Mouse (Mus musculus) forebrain, embryonic 13.5 days (tissue): ENCODE measurements at regions not wholly inside any gene's neighbourhood (a gene's known extent, or its start where the extent isn't known, plus 50 kb on each side); places are given as distances from the start of the nearest gene placed in this dataset.

Source experiments
- ATAC-seq: fragments of 200-750 bp; cut with Nextera tagmentation; 2 replicates; pipeline ENCODE4 v1.8.0; 2017
- H3K27ac ChIP-seq: fragments of 300-500 bp; sonication (generic); 2 replicates; pipeline ENCODE4 v1.5.1; 2015; ENCODE audit warnings: inconsistent platforms, mild to moderate bottlenecking, moderate library complexity
- H3K27me3 ChIP-seq: fragments of 300-500 bp; sonication (generic); 2 replicates; pipeline ENCODE4 v1.6.1; 2015; ENCODE audit warnings: mild to moderate bottlenecking, inconsistent platforms
- H3K36me3 ChIP-seq: fragments of 300-500 bp; sonication (generic); 2 replicates; pipeline ENCODE4 v1.6.1; 2015; ENCODE audit warnings: mild to moderate bottlenecking, inconsistent platforms; ENCODE audit not compliant: poor library complexity, severe bottlenecking
- H3K4me1 ChIP-seq: fragments of 300-500 bp; sonication (generic); 2 replicates; pipeline ENCODE4 v1.6.1; 2015; ENCODE audit warnings: inconsistent platforms
- H3K4me2 ChIP-seq: fragments of 300-500 bp; sonication (generic); 2 replicates; pipeline ENCODE4 v1.6.1; 2015; ENCODE audit warnings: inconsistent platforms, mild to moderate bottlenecking, moderate library complexity
- H3K4me3 ChIP-seq: fragments of 300-500 bp; sonication (generic); 2 replicates; pipeline ENCODE4 v1.5.1; 2015; ENCODE audit warnings: mild to moderate bottlenecking, inconsistent platforms
- H3K9ac ChIP-seq: fragments of 300-500 bp; sonication (generic); 2 replicates; pipeline ENCODE4 v1.6.1; 2015; ENCODE audit warnings: mild to moderate bottlenecking, inconsistent platforms
- H3K9me3 ChIP-seq: fragments of 300-500 bp; sonication (generic); replicated peaks from 2 replicates; pipeline ENCODE4 v1.6.1; 2016; ENCODE audit warnings: inconsistent platforms
- WGBS: fragments of 180-500 bp; shearing (Covaris S2); methylation state at CpG from one replicate; pipeline ENCODE4 v1.1.7; 2015; 5-methylcytosine and 5-hydroxymethylcytosine counted together

DNA sequence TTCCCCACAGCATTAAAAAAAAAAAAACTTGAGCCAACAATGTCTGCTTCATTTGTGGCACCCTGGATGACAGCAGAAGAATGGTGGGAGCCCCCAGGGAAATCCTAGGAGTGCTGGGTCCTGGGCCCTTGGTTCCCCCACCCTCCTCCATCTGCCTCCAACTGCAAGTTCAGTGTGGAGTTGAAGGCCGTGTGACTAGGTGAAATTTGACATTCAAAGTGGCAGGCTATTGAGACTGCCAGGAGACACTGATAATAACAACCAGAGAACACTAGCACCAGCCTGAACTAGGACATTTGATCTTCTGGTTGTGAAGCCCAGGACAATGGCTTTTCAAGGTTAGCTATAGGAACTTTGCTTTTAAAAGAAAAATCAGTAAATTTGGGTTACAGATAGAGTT, 74.0 kb downstream of the Adamts15 start:
- WGBS: 48% methylated on average over 1 of the region's 1 CpGs
- ATAC-seq: no peak

DNA sequence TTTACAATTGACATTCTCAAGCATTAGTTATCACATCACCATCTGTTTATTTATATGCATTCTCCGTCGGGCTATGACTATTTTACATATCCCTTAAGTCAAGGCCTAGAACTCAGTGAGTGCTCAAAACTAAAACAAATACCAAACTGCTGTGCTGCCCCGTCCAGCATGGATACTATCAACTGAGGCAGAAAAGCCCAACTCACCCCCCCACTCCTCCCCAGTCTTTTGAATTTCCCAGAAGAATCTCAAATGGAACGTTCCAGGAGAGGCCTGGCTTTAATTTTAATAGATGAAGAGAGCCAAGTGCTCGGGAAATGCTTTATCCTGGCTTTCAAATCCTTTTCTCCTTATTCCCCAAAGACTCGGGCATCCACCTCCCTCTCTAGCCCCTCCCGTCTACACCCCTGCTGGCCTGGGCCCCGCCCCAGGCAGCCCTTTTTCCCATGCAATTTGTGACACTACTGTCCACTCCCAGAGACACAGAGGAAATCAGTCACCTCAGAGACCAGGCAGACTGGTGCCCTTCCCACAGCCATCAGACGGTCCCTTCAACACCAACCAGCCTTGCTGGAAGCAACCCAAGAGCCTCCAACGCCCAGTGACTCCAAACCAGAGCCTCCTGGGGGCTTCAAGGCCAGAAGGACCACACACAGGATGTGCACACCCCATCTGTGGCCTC, 76.5 kb downstream of the Adamts15 start:
- H3K9me3 ChIP-seq: no peaks in the 10 kb centered on the region
- H3K4me1 ChIP-seq: no peaks in the 10 kb centered on the region
- no peak for ATAC-seq
- H3K27ac ChIP-seq: no peak overlapping the region
- H3K4me3 ChIP-seq: no peak overlapping the region
- 54% methylated on average over 10 of the region's 10 CpGs for WGBS
- H3K9ac ChIP-seq: no peak overlapping the region
- no peaks in the 10 kb centered on the region for H3K27me3 ChIP-seq
- no peak overlapping the region for H3K4me2 ChIP-seq
- no peaks in the 10 kb centered on the region for H3K36me3 ChIP-seq

More for the DNA sequence above, 74.0 kb downstream of the Adamts15 start:
- Histone ChIP-seq H3K27me3 (no peaks in the 10 kb centered on the region), H3K9me3 (no peaks in the 10 kb centered on the region), H3K4me3 (no peak overlapping the region), H3K4me1 (no peaks in the 10 kb centered on the region), H3K36me3 (no peaks in the 10 kb centered on the region), H3K27ac (no peak overlapping the region), H3K4me2 (no peak overlapping the region), H3K9ac (no peak overlapping the region)

DNA sequence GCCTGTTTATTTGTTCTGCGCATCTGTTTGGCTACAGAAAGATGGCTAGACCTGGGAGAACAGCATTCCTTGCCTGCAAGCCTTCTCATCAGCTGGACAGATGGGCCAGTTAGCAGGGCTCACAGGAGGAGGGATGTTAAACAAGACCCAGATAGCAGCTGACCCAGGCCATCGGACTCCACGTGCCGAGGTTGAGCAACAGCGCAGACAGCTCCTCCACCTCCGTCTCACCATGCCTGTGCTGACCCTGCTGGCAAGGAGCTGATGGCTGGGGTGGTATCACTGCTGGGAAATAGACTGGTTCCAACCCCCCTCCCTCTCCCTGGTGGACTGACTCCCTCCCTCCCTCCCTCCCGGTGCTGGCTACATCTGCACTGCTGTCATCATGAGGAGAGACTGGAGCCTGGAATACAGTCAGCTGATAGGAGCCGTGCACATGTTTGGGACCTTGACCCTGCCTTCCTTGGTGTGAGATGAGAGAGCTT, 78.1 kb downstream of the Adamts15 start:
- Histone ChIP-seq H3K9ac (no peak overlapping the region), H3K27ac (no peak overlapping the region), H3K36me3 (no peaks in the 10 kb centered on the region), H3K9me3 (no peaks in the 10 kb centered on the region), H3K4me1 (no peaks in the 10 kb centered on the region), H3K27me3 (no peaks in the 10 kb centered on the region), H3K4me3 (no peak overlapping the region), H3K4me2 (no peak overlapping the region)
- 78% methylated on average over 8 of the region's 8 CpGs for WGBS
- no peak for ATAC-seq

DNA sequence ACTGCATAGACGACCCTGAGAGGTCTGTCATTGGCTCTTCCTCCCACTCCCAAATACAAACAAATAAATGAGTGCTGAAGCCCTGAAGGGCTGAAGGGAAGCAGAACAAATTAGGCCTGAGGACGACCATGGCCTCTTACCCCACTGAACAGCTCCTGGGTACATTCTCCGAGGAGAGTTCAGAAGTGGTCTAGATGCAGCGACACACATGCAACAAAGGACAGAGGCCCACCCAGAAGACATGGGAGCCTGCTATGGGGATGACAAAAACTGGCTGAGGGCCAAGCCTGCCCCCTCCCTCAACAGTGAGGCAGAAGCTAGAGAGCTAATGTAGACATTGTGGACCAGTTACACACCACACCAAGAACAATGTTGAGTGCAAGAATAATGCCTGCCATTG, 87.3 kb downstream of the Adamts15 start:
- Histone ChIP-seq H3K4me1 (no peaks in the 10 kb centered on the region), H3K27ac (no peak overlapping the region), H3K9ac (no peak overlapping the region), H3K9me3 (no peaks in the 10 kb centered on the region), H3K4me2 (no peak overlapping the region), H3K27me3 (no peaks in the 10 kb centered on the region), H3K4me3 (no peak overlapping the region), H3K36me3 (no peaks in the 10 kb centered on the region)
- ATAC-seq: no peak
- WGBS: 56% methylated on average over 4 of the region's 4 CpGs

GRCm38 (mm10) chr9:30834565-30834905, 87.7 kb downstream of the Adamts15 start:
- no peak overlapping the region for H3K9ac ChIP-seq
- no peaks in the 10 kb centered on the region for H3K27me3 ChIP-seq
- no peaks in the 10 kb centered on the region for H3K4me1 ChIP-seq
- no peak for ATAC-seq
- no peaks in the 10 kb centered on the region for H3K36me3 ChIP-seq
- no peak overlapping the region for H3K4me2 ChIP-seq
- H3K4me3 ChIP-seq: no peak overlapping the region
- no peak overlapping the region for H3K27ac ChIP-seq
- 84% methylated on average over 10 of the region's 10 CpGs for WGBS
- H3K9me3 ChIP-seq: no peaks in the 10 kb centered on the region

DNA sequence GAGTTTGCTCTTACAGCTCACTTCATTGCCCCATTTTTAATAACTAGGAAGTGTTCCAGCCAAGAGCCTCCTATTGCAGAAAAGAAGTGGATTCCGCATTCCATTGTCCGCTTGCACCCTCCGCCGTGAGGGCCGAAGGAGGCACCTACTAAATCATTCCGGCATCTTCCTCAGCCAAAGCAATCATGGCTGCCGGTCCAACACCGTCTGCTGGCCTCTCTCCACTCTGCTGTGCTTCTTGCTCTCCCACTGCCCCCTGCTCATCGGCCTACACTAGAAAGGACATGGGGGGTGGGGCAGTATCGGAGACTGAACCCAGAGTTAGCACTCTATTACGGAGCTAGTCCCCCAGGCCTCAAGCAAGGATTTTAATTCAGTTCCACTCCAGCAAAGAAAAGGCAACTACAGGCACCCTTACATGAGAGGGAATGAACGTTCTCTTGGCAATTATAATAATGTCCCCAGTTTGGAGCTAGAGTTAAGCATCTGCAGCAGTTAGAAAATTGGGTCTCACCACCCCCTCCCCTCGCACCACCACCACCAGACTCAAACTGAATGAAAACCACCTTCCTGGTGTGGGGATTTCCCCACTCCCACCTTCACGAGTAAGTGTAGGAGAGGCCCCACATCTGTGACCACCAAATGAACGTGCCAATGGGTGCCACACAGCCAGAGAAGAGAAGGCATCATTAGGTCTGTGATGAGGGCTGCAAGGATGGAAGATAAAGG, 88.3 kb downstream of the Adamts15 start:
- Histone ChIP-seq H3K4me3 (no peak overlapping the region), H3K36me3 (no peaks in the 10 kb centered on the region), H3K4me2 (no peak overlapping the region), H3K4me1 (no peaks in the 10 kb centered on the region), H3K27ac (no peak overlapping the region), H3K27me3 (no peaks in the 10 kb centered on the region), H3K9me3 (no peaks in the 10 kb centered on the region), H3K9ac (no peak overlapping the region)
- 94% methylated on average over 15 of the region's 15 CpGs for WGBS
- no peak for ATAC-seq

DNA sequence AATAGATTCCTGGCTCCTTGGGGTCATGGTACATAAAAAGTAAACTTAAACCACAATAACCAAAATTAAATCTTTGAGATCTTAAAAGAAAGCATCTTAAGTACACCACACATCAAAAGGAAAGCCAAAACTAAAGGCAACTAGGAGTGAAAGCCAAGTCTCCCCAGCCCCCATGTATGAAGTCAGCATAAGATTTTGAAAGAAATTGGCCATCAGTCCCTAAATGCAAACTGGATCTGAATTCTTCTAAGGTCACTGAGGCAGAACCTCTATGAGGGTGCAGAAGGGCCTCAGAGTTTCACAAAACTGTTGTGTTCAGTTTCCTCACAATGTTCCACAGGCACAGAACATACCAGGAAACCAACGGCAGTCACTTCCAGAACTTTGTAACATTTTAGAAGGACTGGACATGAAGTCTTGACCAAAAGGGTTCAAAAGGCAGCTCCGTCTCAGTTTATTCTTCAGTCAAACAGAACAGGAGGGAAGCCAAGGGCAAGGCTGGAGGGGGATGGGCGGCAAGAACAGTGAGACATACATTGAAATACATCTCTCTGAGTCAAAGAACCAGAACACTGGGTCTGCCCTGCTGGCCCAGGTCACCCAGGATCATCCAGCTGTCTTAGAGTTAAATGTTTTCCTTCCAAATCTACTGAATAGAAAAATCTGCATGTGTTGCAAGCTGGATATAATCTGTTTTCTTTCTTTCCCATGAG, 92.9 kb downstream of the Adamts15 start:
- Histone ChIP-seq H3K9ac (no peak overlapping the region), H3K4me3 (no peak overlapping the region), H3K4me2 (no peak overlapping the region), H3K4me1 (no peaks in the 10 kb centered on the region), H3K9me3 (no peaks in the 10 kb centered on the region), H3K27ac (no peak overlapping the region), H3K27me3 (no peaks in the 10 kb centered on the region), H3K36me3 (no peaks in the 10 kb centered on the region)
- no peak for ATAC-seq
- 86% methylated on average over 3 of the region's 3 CpGs for WGBS

DNA sequence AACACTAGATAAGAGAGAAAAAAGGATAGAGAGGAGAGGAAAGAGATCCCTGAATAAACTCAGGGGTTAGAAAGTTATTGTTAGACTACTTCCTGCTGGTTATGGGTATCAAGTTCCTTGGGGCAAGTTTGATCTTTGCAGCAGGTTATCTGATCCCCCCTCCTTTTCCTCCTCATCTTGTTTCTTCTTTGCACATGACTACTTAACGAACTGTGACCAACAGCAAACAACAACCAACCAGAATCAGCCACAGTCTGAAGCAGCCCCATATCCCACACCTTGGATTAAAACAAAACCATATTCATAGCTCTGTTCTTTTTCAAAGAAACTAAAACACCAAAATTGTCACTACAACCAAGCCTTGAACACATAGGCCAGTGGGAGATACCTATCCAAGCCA, 94.5 kb downstream of the Adamts15 start:
- 67% methylated on average over 1 of the region's 1 CpGs for WGBS
- Histone ChIP-seq H3K27me3 (no peaks in the 10 kb centered on the region), H3K4me1 (no peaks in the 10 kb centered on the region), H3K4me3 (no peak overlapping the region), H3K36me3 (no peaks in the 10 kb centered on the region), H3K9ac (no peak overlapping the region), H3K27ac (no peak overlapping the region), H3K9me3 (no peaks in the 10 kb centered on the region), H3K4me2 (no peak overlapping the region)
- ATAC-seq: no peak

DNA sequence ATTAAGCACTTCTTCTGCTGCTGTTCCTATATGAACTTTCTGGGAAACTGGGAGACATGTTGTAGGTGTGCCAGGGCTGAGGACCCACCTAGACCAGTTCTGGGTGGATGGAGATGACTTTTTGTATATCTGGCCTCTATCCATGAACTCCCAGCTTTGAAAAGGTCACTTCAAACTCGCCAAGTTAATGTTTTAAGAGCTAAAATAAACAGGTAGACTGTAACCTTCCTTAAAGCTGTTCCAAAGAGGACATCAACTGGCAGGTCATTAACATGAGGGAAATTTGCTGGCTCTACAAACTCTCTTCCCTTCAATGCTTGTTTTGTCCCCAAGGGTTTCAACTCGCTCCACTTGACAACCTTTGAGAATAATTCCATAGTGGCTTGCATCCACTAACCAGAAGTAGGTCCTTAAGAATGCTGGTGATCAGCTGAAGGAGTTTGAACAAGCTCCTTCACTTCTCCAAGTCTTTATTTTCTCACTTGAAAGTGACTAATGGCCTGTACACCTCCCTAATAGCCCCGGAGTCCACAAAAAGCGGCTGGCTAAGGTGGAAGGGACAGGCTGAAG, 98.1 kb downstream of the Adamts15 start:
- Histone ChIP-seq H3K4me2 (no peak overlapping the region), H3K4me1 (no peaks in the 10 kb centered on the region), H3K9ac (no peak overlapping the region), H3K9me3 (no peaks in the 10 kb centered on the region), H3K27me3 (no peaks in the 10 kb centered on the region), H3K36me3 (no peaks in the 10 kb centered on the region), H3K27ac (no peak overlapping the region), H3K4me3 (no peak overlapping the region)
- 71% methylated on average over 4 of the region's 4 CpGs for WGBS
- no peak for ATAC-seq

GRCm38 (mm10) chr9:30820806-30821375, 101.4 kb downstream of the Adamts15 start:
- WGBS: 100% methylated on average over 2 of the region's 2 CpGs
- Histone ChIP-seq H3K9me3 (no peaks in the 10 kb centered on the region), H3K36me3 (no peaks in the 10 kb centered on the region), H3K4me1 (no peaks in the 10 kb centered on the region), H3K4me3 (no peak overlapping the region), H3K27ac (no peak overlapping the region), H3K4me2 (no peak overlapping the region), H3K9ac (no peak overlapping the region), H3K27me3 (no peaks in the 10 kb centered on the region)
- no peak for ATAC-seq

DNA sequence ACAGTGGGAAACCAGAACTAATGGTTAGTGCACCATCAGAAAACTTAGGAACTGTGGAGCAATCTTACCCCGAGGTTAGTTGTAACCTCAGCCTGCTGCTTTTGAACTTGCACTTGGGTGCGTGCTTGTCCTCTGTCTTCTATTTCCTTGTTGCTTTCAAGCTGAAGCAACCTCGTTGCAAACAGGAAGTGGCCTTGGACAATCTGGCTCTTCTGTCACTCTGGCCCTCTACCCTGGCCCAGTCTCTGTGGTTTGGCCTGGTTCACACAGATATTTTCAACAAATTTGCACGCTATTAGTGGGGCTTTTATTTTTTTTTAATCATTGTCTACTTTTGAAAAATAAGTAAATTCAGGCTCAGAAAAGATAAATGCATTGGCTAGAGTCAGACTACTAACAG, 109.0 kb downstream of the Adamts15 start:
- Histone ChIP-seq H3K4me3 (no peak overlapping the region), H3K4me2 (no peak overlapping the region), H3K9me3 (no peaks in the 10 kb centered on the region), H3K27me3 (no peaks in the 10 kb centered on the region), H3K36me3 (no peaks in the 10 kb centered on the region), H3K27ac (no peak overlapping the region), H3K4me1 (no peaks in the 10 kb centered on the region), H3K9ac (no peak overlapping the region)
- whole genome bisulfite sequencing: 82% methylated on average over 4 of the region's 4 CpGs
- ATAC-seq: no peak

GRCm38 (mm10) chr9:30810843-30811242, 111.4 kb downstream of the Adamts15 start:
- H3K27me3 ChIP-seq: no peaks in the 10 kb centered on the region
- H3K27ac ChIP-seq: no peak overlapping the region
- no peaks in the 10 kb centered on the region for H3K4me1 ChIP-seq
- H3K9me3 ChIP-seq: no peaks in the 10 kb centered on the region
- no peak overlapping the region for H3K4me2 ChIP-seq
- WGBS: 43% methylated on average over 1 of the region's 1 CpGs
- H3K4me3 ChIP-seq: no peak overlapping the region
- no peaks in the 10 kb centered on the region for H3K36me3 ChIP-seq
- ATAC-seq: no peak
- H3K9ac ChIP-seq: no peak overlapping the region
